Mouse (Mus musculus): Measurements from ENCODE around the gene Rnps1. TPM values are rescaled to one million over a fixed set of nuclear protein-coding genes. Genes with fewer than 3 reads are reported as not detected.

Gene Rnps1
- total RNA-seq, 1 experiment: 138 TPM

DNA sequence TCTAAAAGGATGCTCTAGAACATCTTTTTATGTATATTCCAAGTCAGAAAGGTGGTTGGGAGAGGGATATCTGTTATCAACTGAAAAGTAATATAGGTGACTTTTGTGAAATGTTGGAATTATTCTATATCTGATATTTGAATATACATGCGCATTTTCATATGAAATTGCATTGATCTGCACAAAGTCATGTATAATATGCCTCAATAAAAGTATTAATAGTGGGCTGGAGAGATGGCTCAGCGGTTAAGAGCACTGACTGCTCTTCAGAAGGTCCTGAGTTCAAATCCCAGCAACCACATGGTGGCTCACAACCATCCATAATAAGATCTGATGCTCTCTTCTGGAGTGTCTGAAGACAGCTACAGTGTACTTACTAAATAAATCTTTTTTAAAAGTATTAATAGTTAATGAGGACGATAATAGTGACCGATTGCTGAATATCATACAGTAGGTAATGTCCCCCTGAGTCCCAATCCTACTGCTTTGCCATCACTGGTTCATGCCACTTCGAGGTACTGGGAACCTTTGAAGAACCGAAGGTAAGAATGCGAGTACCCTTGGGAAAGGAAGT is 55.1 kb downstream of the Rnps1 start:
- in situ Hi-C loops (cut with MboI; ENCODE audit: low sequenced_read_pairs in 2 of 2, unreplicated experiment in 2 of 2): no loop called here
- TF ChIP-seq MAFK (IDR thresholded peaks at IDR 0.05; ENCODE audit: insufficient read depth, low read depth, low read length): no peak
- no peak for TF ChIP-seq ZNF384 (IDR thresholded peaks at IDR 0.05; ENCODE audit: low read depth, low read length)
- no peak for TF ChIP-seq CHD2 (IDR thresholded peaks at IDR 0.05; ENCODE audit: low read depth, low read length)
- TF ChIP-seq ZC3H11A (IDR thresholded peaks at IDR 0.05; ENCODE audit: borderline replicate concordance, low read depth, low read length): no peak
- TF ChIP-seq HCFC1 (IDR thresholded peaks at IDR 0.05; ENCODE audit: borderline replicate concordance, insufficient read depth, low read length): no peak
- Histone ChIP-seq H3K9me3 (ENCODE audit: control insufficient read depth, insufficient read depth, low read depth, low read length) (no peaks in the 10 kb centered on the region), H3K27ac (ENCODE audit: insufficient read depth, low read depth, low read length, poor library complexity, severe bottlenecking) (peak overlapping the region; percentile 68; the same call in 1 of the 2 replicates), H3K36me3 (ENCODE audit: control insufficient read depth, insufficient read depth, low read length, poor library complexity, severe bottlenecking) (peaks cover 10% of the 10 kb centered on the region; the same call in 1 of the 2 replicates), H3K9ac (ENCODE audit: insufficient read depth, low read depth, low read length, poor library complexity, severe bottlenecking) (peak overlapping the region; percentile 85), H3K4me3 (ENCODE audit: insufficient read depth in 1 of 2, low read depth in 1 of 2, low read length in 2 of 2, poor library complexity in 1 of 2, severe bottlenecking in 1 of 2) (peak overlapping the region; percentile 83 to 97), H3K4me1 (ENCODE audit: control insufficient read depth in 2 of 2, insufficient read depth in 2 of 2, low read length in 2 of 2, poor library complexity in 1 of 2) (peaks cover 0 to 5% of the 10 kb centered on the region in 2 experiments; a peak in 2 of 4 replicates)
- DNase-seq (ENCODE audit: low read depth, low spot score): no peak

DNA sequence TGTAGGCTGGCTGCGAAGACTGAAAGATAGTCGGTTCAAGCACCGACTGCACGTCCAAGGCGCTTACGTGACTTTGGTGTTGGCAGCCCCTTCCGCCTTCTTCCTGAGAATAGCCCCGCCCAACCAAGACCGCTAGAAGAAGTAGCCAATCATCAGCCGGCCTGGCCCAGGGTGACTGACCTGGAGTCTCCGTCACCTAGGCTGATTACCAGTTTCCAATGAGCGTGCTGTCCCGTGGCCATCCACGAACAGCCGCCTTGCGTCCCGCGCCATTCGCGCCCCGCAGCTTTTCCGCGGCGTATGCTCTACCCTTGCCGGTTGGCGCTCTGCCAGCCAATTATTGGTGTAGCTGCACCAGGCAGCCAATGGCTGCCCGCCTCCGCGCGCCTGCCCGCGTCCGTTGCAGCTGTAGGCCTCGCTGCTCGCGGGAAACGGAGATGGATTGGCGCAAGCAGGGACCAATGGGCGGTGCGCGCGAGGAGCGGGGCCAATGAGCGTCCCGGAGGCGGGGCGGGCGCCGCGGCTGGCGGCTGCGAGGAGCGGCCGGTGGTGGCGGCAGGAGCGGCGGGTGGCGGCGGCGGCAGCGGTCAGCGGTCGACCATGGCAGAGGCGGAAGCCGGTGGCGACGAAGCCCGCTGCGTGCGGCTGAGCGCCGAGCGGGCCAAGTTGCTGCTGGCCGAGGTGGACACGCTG is 55.7 kb downstream of the Rnps1 start, which contains the start of the genes E4f1 and Pgp:
TSS of gene E4f1 (minus strand) at position 404 of the 693 bp plus-strand sequence.
TSS of gene Pgp (plus strand) at position 483 of the 693 bp plus-strand sequence.
- H3K36me3 ChIP-seq (ENCODE audit: control insufficient read depth, insufficient read depth, low read length, poor library complexity, severe bottlenecking): peaks cover 12% of the 10 kb centered on the region; the same call in 1 of the 2 replicates
- peak within 1 kb of the TSS; percentile 68 for H3K27ac ChIP-seq (ENCODE audit: insufficient read depth, low read depth, low read length, poor library complexity, severe bottlenecking)
- no peaks in the 10 kb centered on the region for H3K9me3 ChIP-seq (ENCODE audit: control insufficient read depth, insufficient read depth, low read depth, low read length)
- in situ Hi-C loops (cut with MboI; ENCODE audit: low sequenced_read_pairs in 2 of 2, unreplicated experiment in 2 of 2): no loop called here
- H3K4me1 ChIP-seq (ENCODE audit: control insufficient read depth in 2 of 2, insufficient read depth in 2 of 2, low read length in 2 of 2, poor library complexity in 1 of 2): peaks cover 0 to 5% of the 10 kb centered on the region in 2 experiments; a peak in 2 of 4 replicates
- H3K4me3 ChIP-seq (ENCODE audit: insufficient read depth in 1 of 2, low read depth in 1 of 2, low read length in 2 of 2, poor library complexity in 1 of 2, severe bottlenecking in 1 of 2): peak within 1 kb of the TSS; percentile 83 to 97
- peak within 1 kb of the TSS; percentile 93 for H3K9ac ChIP-seq (ENCODE audit: insufficient read depth, low read depth, low read length, poor library complexity, severe bottlenecking)
- DNase-seq (ENCODE audit: low read depth, low spot score): peak; percentile 94
- peak; percentile 79 for TF ChIP-seq CHD2 (IDR thresholded peaks at IDR 0.05; ENCODE audit: low read depth, low read length)
- no peak for TF ChIP-seq ZNF384 (IDR thresholded peaks at IDR 0.05; ENCODE audit: low read depth, low read length)

DNA sequence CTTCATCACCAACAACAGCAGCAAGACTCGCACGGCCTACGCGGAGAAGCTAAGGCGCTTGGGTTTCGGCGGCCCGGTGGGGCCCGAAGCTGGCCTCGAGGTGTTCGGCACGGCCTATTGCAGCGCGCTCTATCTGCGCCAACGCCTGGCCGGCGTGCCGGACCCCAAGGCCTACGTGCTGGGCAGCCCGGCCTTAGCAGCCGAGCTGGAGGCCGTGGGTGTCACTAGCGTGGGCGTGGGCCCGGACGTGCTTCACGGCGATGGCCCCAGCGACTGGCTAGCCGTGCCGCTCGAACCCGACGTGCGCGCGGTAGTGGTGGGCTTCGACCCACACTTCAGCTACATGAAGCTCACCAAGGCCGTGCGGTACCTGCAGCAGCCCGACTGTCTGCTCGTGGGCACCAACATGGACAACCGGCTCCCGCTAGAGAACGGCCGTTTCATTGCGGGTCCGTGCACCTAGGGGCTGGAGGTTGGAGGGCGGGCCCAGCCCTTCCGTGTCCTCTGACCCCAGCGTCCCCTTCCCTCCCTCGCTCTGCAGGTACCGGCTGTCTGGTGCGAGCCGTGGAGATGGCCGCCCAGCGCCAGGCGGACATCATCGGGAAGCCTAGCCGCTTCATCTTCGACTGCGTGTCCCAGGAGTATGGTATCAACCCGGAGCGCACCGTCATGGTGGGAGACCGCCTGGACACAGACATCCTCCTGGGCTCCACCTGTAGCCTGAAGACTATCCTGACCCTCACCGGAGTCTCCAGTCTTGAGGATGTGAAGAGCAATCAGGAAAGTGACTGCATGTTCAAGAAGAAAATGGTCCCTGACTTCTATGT is 56.5 kb downstream of the Rnps1 start:
- Histone ChIP-seq H3K4me1 (ENCODE audit: control insufficient read depth in 2 of 2, insufficient read depth in 2 of 2, low read length in 2 of 2, poor library complexity in 1 of 2) (peaks cover 0 to 5% of the 10 kb centered on the region in 2 experiments; a peak in 2 of 4 replicates), H3K27ac (ENCODE audit: insufficient read depth, low read depth, low read length, poor library complexity, severe bottlenecking) (no peak overlapping the region; the same call in 1 of the 2 replicates), H3K9me3 (ENCODE audit: control insufficient read depth, insufficient read depth, low read depth, low read length) (no peaks in the 10 kb centered on the region), H3K9ac (ENCODE audit: insufficient read depth, low read depth, low read length, poor library complexity, severe bottlenecking) (peak overlapping the region; percentile 93), H3K4me3 (ENCODE audit: insufficient read depth in 1 of 2, low read depth in 1 of 2, low read length in 2 of 2, poor library complexity in 1 of 2, severe bottlenecking in 1 of 2) (peak overlapping the region; percentile 75 to 83), H3K36me3 (ENCODE audit: control insufficient read depth, insufficient read depth, low read length, poor library complexity, severe bottlenecking) (peaks cover 20% of the 10 kb centered on the region; the same call in 1 of the 2 replicates)
- no peak for TF ChIP-seq ZC3H11A (IDR thresholded peaks at IDR 0.05; ENCODE audit: borderline replicate concordance, low read depth, low read length)
- TF ChIP-seq MAFK (IDR thresholded peaks at IDR 0.05; ENCODE audit: insufficient read depth, low read depth, low read length): no peak
- TF ChIP-seq HCFC1 (IDR thresholded peaks at IDR 0.05; ENCODE audit: borderline replicate concordance, insufficient read depth, low read length): no peak
- no peak for TF ChIP-seq ZNF384 (IDR thresholded peaks at IDR 0.05; ENCODE audit: low read depth, low read length)
- TF ChIP-seq CHD2 (IDR thresholded peaks at IDR 0.05; ENCODE audit: low read depth, low read length): no peak
- in situ Hi-C loops (cut with MboI; ENCODE audit: low sequenced_read_pairs in 2 of 2, unreplicated experiment in 2 of 2): no loop called here
- no peak for DNase-seq (ENCODE audit: low read depth, low spot score)

DNA sequence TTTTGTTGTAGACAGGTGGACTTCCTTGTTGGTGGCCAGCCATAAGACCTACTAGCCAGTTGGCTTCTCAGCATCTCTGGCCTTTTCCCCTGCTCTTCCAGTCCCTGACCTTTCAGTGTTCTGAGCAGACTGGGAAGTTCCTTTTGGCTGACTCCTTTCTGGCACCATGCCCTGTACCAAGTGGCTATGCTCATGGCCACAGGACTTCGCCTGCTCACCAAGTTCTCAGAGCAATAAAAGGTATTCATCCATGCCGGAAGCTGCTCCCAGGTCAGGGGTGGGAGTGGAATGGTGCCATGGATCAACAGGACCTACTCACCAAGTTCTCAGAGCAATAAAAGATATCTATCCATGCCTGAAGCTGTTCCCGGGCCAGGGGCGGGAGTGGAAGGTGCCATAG is 58.1 kb downstream of the Rnps1 start:
- no peak for DNase-seq (ENCODE audit: low read depth, low spot score)

More for the DNA sequence above, 58.1 kb downstream of the Rnps1 start:
- in situ Hi-C loops (cut with MboI; ENCODE audit: low sequenced_read_pairs in 2 of 2, unreplicated experiment in 2 of 2): no loop called here
- Histone ChIP-seq H3K9me3 (ENCODE audit: control insufficient read depth, insufficient read depth, low read depth, low read length) (no peaks in the 10 kb centered on the region), H3K9ac (ENCODE audit: insufficient read depth, low read depth, low read length, poor library complexity, severe bottlenecking) (no peak overlapping the region), H3K4me3 (ENCODE audit: insufficient read depth in 1 of 2, low read depth in 1 of 2, low read length in 2 of 2, poor library complexity in 1 of 2, severe bottlenecking in 1 of 2) (no peak overlapping the region), H3K27ac (ENCODE audit: insufficient read depth, low read depth, low read length, poor library complexity, severe bottlenecking) (no peak overlapping the region), H3K36me3 (ENCODE audit: control insufficient read depth, insufficient read depth, low read length, poor library complexity, severe bottlenecking) (peaks cover 29% of the 10 kb centered on the region; the same call in 1 of the 2 replicates), H3K4me1 (ENCODE audit: control insufficient read depth in 2 of 2, insufficient read depth in 2 of 2, low read length in 2 of 2, poor library complexity in 1 of 2) (peaks cover 0 to 5% of the 10 kb centered on the region in 2 experiments; a peak in 2 of 4 replicates)
- TF ChIP-seq CHD2 (IDR thresholded peaks at IDR 0.05; ENCODE audit: low read depth, low read length): no peak
- TF ChIP-seq ZC3H11A (IDR thresholded peaks at IDR 0.05; ENCODE audit: borderline replicate concordance, low read depth, low read length): no peak
- no peak for TF ChIP-seq ZNF384 (IDR thresholded peaks at IDR 0.05; ENCODE audit: low read depth, low read length)
- no peak for TF ChIP-seq HCFC1 (IDR thresholded peaks at IDR 0.05; ENCODE audit: borderline replicate concordance, insufficient read depth, low read length)
- no peak for TF ChIP-seq MAFK (IDR thresholded peaks at IDR 0.05; ENCODE audit: insufficient read depth, low read depth, low read length)
